ENCODE assay signal across 13 mouse cellular contexts in genomic region chr1:136958666-136959065, GRCm38 (mm10). TPM values are rescaled to one million over a fixed set of nuclear protein-coding genes. Genes with fewer than 3 reads are reported as not detected.
A peak's percentile ranks its signal among the peaks of the same experiment; 100 is the strongest.
DNase-seq lines count a peak whose midpoint lies in the region; ATAC-seq lines count a peak whose summit lies in the region.
"Had no signal": no experiment of that assay in that cellular context is flagged by ENCODE, and none has a peak within 500 bp of the region (broad histone marks: within the 10 kb centered on the region; RNA-seq: fewer than 3 reads in every experiment).

No protein-coding gene starts in this region.

- ATAC-seq in erythroblast, adult 5-6 weeks (replicated peaks; ENCODE audit: low FRiP score, poor library complexity, severe bottlenecking): no peak
- no peak for ATAC-seq in midbrain, embryonic 15.5 days (replicated peaks)
- no peak for ATAC-seq in liver, embryonic 11.5 days (replicated peaks; ENCODE audit: low FRiP score)
- no peak for ATAC-seq in stomach, embryonic 15.5 days (ENCODE audit: insufficient read depth, low FRiP score, low read depth)

- intact Hi-C loops in left cerebral cortex, postnatal 10 days (cut with DNase I): no loop called here

- no peaks in the 10 kb centered on the region for H3K36me3 ChIP-seq in erythroblast, embryonic 14.5 days (ENCODE audit: control insufficient read depth)
- no peaks in the 10 kb centered on the region for H3K36me3 ChIP-seq in midbrain, embryonic 10.5 days
- no peaks in the 10 kb centered on the region for H3K36me3 ChIP-seq in midbrain, embryonic 15.5 days (replicated peaks)
- no peaks in the 10 kb centered on the region for H3K36me3 ChIP-seq in liver, embryonic 11.5 days (ENCODE audit: control insufficient read depth, insufficient read depth, low read length)
- H3K36me3 ChIP-seq in stomach, embryonic 15.5 days: no peaks in the 10 kb centered on the region
- H3K36me3 ChIP-seq: embryonic facial prominence, embryonic 15.5 days; lung, embryonic 15.5 days had no signal

- no peak overlapping the region for H3K9ac ChIP-seq in midbrain, embryonic 15.5 days
- no peak overlapping the region for H3K9ac ChIP-seq in liver, embryonic 11.5 days (ENCODE audit: low read depth, low read length)
- H3K9ac ChIP-seq in stomach, embryonic 15.5 days: no peak overlapping the region
- H3K9ac ChIP-seq: embryonic facial prominence, embryonic 15.5 days; lung, embryonic 15.5 days had no signal

- peak overlapping the region; percentile 6 for H3K4me3 ChIP-seq in erythroblast, embryonic 14.5 days (replicated peaks)
- H3K4me3 ChIP-seq in midbrain, embryonic 10.5 days: peak overlapping the region; percentile 36
- H3K4me3 ChIP-seq in midbrain, embryonic 15.5 days: no peak overlapping the region
- peak overlapping the region; percentile 7 for H3K4me3 ChIP-seq in liver, embryonic 11.5 days (ENCODE audit: low read depth, low read length)
- peak overlapping the region; percentile 20; the same call in 1 of the 2 replicates for H3K4me3 ChIP-seq in stomach, embryonic 15.5 days (replicated peaks)
- H3K4me3 ChIP-seq: embryonic facial prominence, embryonic 15.5 days; lung, embryonic 15.5 days had no signal

- H3K4me1 ChIP-seq in erythroblast, embryonic 14.5 days (ENCODE audit: control insufficient read depth): no peaks in the 10 kb centered on the region
- peaks cover 17% of the 10 kb centered on the region for H3K4me1 ChIP-seq in midbrain, embryonic 10.5 days
- H3K4me1 ChIP-seq in midbrain, embryonic 15.5 days: peaks cover 6% of the 10 kb centered on the region; the same call in 1 of the 2 replicates
- H3K4me1 ChIP-seq in liver, embryonic 11.5 days (replicated peaks; ENCODE audit: control insufficient read depth, insufficient read depth, low read length): no peaks in the 10 kb centered on the region
- no peaks in the 10 kb centered on the region for H3K4me1 ChIP-seq in stomach, embryonic 15.5 days

- H3K4me2 ChIP-seq in midbrain, embryonic 15.5 days: no peak overlapping the region; the same call in 1 of the 2 replicates
- H3K4me2 ChIP-seq in liver, embryonic 11.5 days: peak overlapping the region; percentile 15
- H3K4me2 ChIP-seq in stomach, embryonic 15.5 days: peak overlapping the region; percentile 21; the same call in 1 of the 2 replicates
- H3K4me2 ChIP-seq: embryonic facial prominence, embryonic 15.5 days; lung, embryonic 15.5 days had no signal

- H3K9me3 ChIP-seq in erythroblast, embryonic 14.5 days (ENCODE audit: control insufficient read depth, low read length): no peaks in the 10 kb centered on the region
- no peaks in the 10 kb centered on the region for H3K9me3 ChIP-seq in midbrain, embryonic 10.5 days (replicated peaks)
- H3K9me3 ChIP-seq in midbrain, embryonic 15.5 days: no peaks in the 10 kb centered on the region
- no peaks in the 10 kb centered on the region for H3K9me3 ChIP-seq in liver, embryonic 11.5 days (ENCODE audit: control insufficient read depth, low read length)
- no peaks in the 10 kb centered on the region for H3K9me3 ChIP-seq in stomach, embryonic 15.5 days
- H3K9me3 ChIP-seq: embryonic facial prominence, embryonic 15.5 days; lung, embryonic 15.5 days had no signal

- no peak for DNase-seq in midbrain, embryonic 10.5 days (ENCODE audit: low spot score)
- DNase-seq in liver, embryonic 11.5 days (ENCODE audit: low spot score): no peak
- no peak for DNase-seq in left cerebral cortex, postnatal 10 days (ENCODE audit: extremely low spot score in 1 of 2, low spot score in 2 of 2)
- no peak for DNase-seq in testis, postnatal 14 days (ENCODE audit: low spot score)
- DNase-seq: adrenal gland, adult 2 months; thymus, postnatal 4 days had no signal

- H3K27ac ChIP-seq in midbrain, embryonic 10.5 days (replicated peaks): no peak overlapping the region
- H3K27ac ChIP-seq in midbrain, embryonic 15.5 days: no peak overlapping the region
- no peak overlapping the region for H3K27ac ChIP-seq in liver, embryonic 11.5 days (ENCODE audit: low read depth, low read length)
- H3K27ac ChIP-seq in stomach, embryonic 15.5 days: no peak overlapping the region; the same call in 1 of the 2 replicates
- H3K27ac ChIP-seq: embryonic facial prominence, embryonic 15.5 days; lung, embryonic 15.5 days had no signal

- peaks cover 33% of the 10 kb centered on the region for H3K27me3 ChIP-seq in erythroblast, embryonic 14.5 days (ENCODE audit: control insufficient read depth)
- H3K27me3 ChIP-seq in midbrain, embryonic 10.5 days (ENCODE audit: low read depth, poor library complexity, severe bottlenecking): peaks cover 70% of the 10 kb centered on the region
- peaks cover 38% of the 10 kb centered on the region for H3K27me3 ChIP-seq in midbrain, embryonic 15.5 days (replicated peaks)
- peaks cover 44% of the 10 kb centered on the region for H3K27me3 ChIP-seq in liver, embryonic 11.5 days (replicated peaks; ENCODE audit: control insufficient read depth, insufficient read depth, low read length)
- peaks cover 21% of the 10 kb centered on the region for H3K27me3 ChIP-seq in stomach, embryonic 15.5 days (replicated peaks)

- 5% methylated on average over 9 of the region's 9 CpGs for WGBS in midbrain, embryonic 10.5 days
- WGBS in midbrain, embryonic 15.5 days: 4% methylated on average over 9 of the region's 9 CpGs
- 10% methylated on average over 9 of the region's 9 CpGs for WGBS in liver, embryonic 11.5 days
- WGBS in stomach, embryonic 15.5 days: 14% methylated on average over 9 of the region's 9 CpGs

RNA-seq across cellular contexts. Expression of gene Nr5a2, which starts 1.6 kb away (rescaled TPM):
- 0.06 TPM in 1 of 2 replicates, not detected in the other for polyA plus RNA-seq in erythroblast, embryonic 14.5 days (2012)
- not detected in 2 replicates for total RNA-seq in erythroblast, adult 5-6 weeks (2015; ENCODE audit: low replicate concordance)
- total RNA-seq in erythroblast, adult 5-6 weeks (2017; ENCODE audit: low replicate concordance): not detected in 2 replicates
- polyA plus RNA-seq in midbrain, embryonic 10.5 days (2016; fragmentation: Nextera tagmentation; extraction: Ambion mirVana): 0.20 and 0.27 TPM in 2 replicates
- 1.1 and 1.5 TPM in 2 replicates for polyA plus RNA-seq in midbrain, embryonic 15.5 days (2015; fragmentation: Nextera tagmentation; extraction: Ambion mirVana)
- 4.9 and 5.3 TPM in 2 replicates for polyA plus RNA-seq in liver, embryonic 11.5 days (2014; fragmentation: Nextera tagmentation; extraction: Ambion mirVana)
- 6.3 and 8.1 TPM in 2 replicates for polyA plus RNA-seq in stomach, embryonic 15.5 days (2015; fragmentation: Nextera tagmentation; extraction: Ambion mirVana)
- under 1 TPM; 0.26 to 0.34 TPM for total RNA-seq in left cerebral cortex, postnatal 10 days (2021)
- total RNA-seq: hematopoietic stem cell, adult 5-6 weeks had no signal
